Mouse (Mus musculus) gastrocnemius, postnatal 25 days (tissue): ENCODE measurements at regions not wholly inside any gene's neighbourhood (a gene's known extent, or its start where the extent isn't known, plus 50 kb on each side); places are given as distances from the start of the nearest gene placed in this dataset.
A peak's percentile ranks its signal among the peaks of the same experiment; 100 is the strongest.

Experiments
- DNase-seq: peaks from one replicate; pipeline ENCODE4 v3.0.0; 2022

GRCm38 (mm10) chr15:52095629-52096190 is 1789.0 kb upstream of the Gm7489 start:
- DNase-seq, result no peak

- DNase-seq, result no peak
Observed at GRCm38 (mm10) chr15:52108761-52109160, 1775.9 kb upstream of the Gm7489 start.

GRCm38 (mm10) chr15:52114368-52115036 is 1770.2 kb upstream of the Gm7489 start:
- DNase-seq, result no peak

- no peak for DNase-seq
Observed at GRCm38 (mm10) chr15:52136693-52137092, 1748.0 kb upstream of the Gm7489 start.

- no peak for DNase-seq
Observed at GRCm38 (mm10) chr15:52153421-52153820, 1731.3 kb upstream of the Gm7489 start.

GRCm38 (mm10) chr15:52155784-52156183 is 1728.9 kb upstream of the Gm7489 start:
- no peak for DNase-seq

- DNase-seq, result no peak
Observed at GRCm38 (mm10) chr15:52156779-52157178, 1727.9 kb upstream of the Gm7489 start.

GRCm38 (mm10) chr15:52160181-52161088 is 1724.3 kb upstream of the Gm7489 start:
- peak; percentile 46 for DNase-seq

GRCm38 (mm10) chr15:52161089-52161442 is 1723.6 kb upstream of the Gm7489 start:
- no peak for DNase-seq

- DNase-seq, result no peak
Observed at GRCm38 (mm10) chr15:52161568-52162316, 1723.0 kb upstream of the Gm7489 start.

GRCm38 (mm10) chr15:52166144-52166543 is 1718.6 kb upstream of the Gm7489 start:
- DNase-seq, result no peak

- DNase-seq, result no peak
Observed at GRCm38 (mm10) chr15:52166595-52167443, 1717.9 kb upstream of the Gm7489 start.

- no peak for DNase-seq
Observed at GRCm38 (mm10) chr15:52167811-52168210, 1716.9 kb upstream of the Gm7489 start.

GRCm38 (mm10) chr15:52176951-52177350 is 1707.8 kb upstream of the Gm7489 start:
- DNase-seq, result no peak

- no peak for DNase-seq
Observed at GRCm38 (mm10) chr15:52178668-52179067, 1706.0 kb upstream of the Gm7489 start.

GRCm38 (mm10) chr15:52179379-52179778 is 1705.3 kb upstream of the Gm7489 start:
- DNase-seq, result no peak

- DNase-seq, result no peak
Observed at GRCm38 (mm10) chr15:52191176-52191575, 1693.5 kb upstream of the Gm7489 start.

- DNase-seq, result no peak
Observed at GRCm38 (mm10) chr15:52207271-52207670, 1677.4 kb upstream of the Gm7489 start.

- no peak for DNase-seq
Observed at GRCm38 (mm10) chr15:52232442-52232841, 1652.3 kb upstream of the Gm7489 start.

- DNase-seq, result no peak
Observed at GRCm38 (mm10) chr15:52236220-52236619, 1648.5 kb upstream of the Gm7489 start.

GRCm38 (mm10) chr15:52242890-52243289 is 1641.8 kb upstream of the Gm7489 start:
- no peak for DNase-seq
